Mouse (Mus musculus) olfactory bulb, adult 2 months (tissue): Measurements from ENCODE around the gene Dram1. TPM values are rescaled to one million over a fixed set of nuclear protein-coding genes. Genes with fewer than 3 reads are reported as not detected.

ENCODE experiments used
- H3K27ac ChIP-seq: fragments of 200-500 bp; 2 replicates; pipeline ENCODE4 v1.5.1; 2012; ENCODE audit warnings: low read depth, low read length; ENCODE audit not compliant: insufficient read depth
- H3K4me1 ChIP-seq: fragments of 200-500 bp; 2 replicates; pipeline ENCODE4 v1.6.1; 2012; ENCODE audit warnings: low read length; ENCODE audit not compliant: control insufficient read depth, insufficient read depth
- H3K4me3 ChIP-seq: fragments of 200-500 bp; 2 replicates; pipeline ENCODE4 v1.5.1; 2012; ENCODE audit warnings: mild to moderate bottlenecking, low read depth, low read length, moderate library complexity; ENCODE audit not compliant: insufficient read depth
- CTCF ChIP-seq: fragments of 200-500 bp; IDR thresholded peaks from 2 replicates; pipeline ENCODE4 v1.5.1; 2012; ENCODE audit warnings: low read depth, mild to moderate bottlenecking, low read length, moderate library complexity; ENCODE audit not compliant: insufficient read depth
- POLR2A ChIP-seq: fragments of 200-500 bp; IDR thresholded peaks from 2 replicates; pipeline ENCODE4 v1.6.1; 2012; ENCODE audit warnings: mild to moderate bottlenecking, low read depth, low read length, moderate library complexity; ENCODE audit not compliant: insufficient read depth
- WGBS: fragments of 180-500 bp; shearing (Covaris S2); methylation state at CpG from one replicate; pipeline ENCODE4 v1.1.7; 2018; 5-methylcytosine and 5-hydroxymethylcytosine counted together
- polyA plus RNA-seq: library from polyadenylated mRNA; stranded (reverse); fragments of >200 nt; gene quantifications from 2 replicates; pipeline ENCODE4 v1.2.4, GENCODE M21; 2012; ENCODE audit warnings: low replicate concordance; ENCODE audit not compliant: missing spikeins, insufficient read depth, insufficient read length

The Dram1 gene
- polyA plus RNA-seq, 1 experiment = not detected

DNA sequence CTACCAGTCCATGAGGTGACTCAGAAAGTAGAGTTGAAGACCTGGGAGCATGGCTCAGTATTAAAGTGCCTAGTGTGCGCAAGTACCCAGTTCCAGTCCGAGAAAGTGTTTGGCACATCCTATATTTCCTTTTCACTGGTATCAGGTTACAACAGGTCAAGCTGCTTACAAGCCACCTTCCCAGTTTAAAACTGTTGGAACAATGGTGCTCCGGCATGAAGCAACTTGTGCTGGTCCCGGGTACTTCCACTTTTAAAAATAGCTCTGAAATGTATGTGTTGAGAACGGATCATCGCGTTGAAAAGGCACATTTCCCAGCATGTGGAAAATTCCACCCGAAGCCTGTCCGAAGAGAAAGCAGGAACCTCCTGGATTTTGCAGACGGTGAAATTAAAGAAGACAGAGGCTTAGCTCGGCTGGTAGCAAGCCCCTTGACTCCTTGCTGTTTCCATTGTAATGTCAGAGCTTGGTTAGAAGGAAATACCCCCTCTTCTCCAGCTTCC lies 32.9 kb downstream of the Dram1 start:
- 49% methylated on average over 11 of the region's 11 CpGs for WGBS
- H3K4me1 ChIP-seq = peaks cover 3% of the 10 kb centered on the region; the same call in 1 of the 2 replicates
- H3K27ac ChIP-seq = no peak overlapping the region
- no peak overlapping the region for H3K4me3 ChIP-seq
- no peak for TF ChIP-seq POLR2A
- no peak for TF ChIP-seq CTCF

DNA sequence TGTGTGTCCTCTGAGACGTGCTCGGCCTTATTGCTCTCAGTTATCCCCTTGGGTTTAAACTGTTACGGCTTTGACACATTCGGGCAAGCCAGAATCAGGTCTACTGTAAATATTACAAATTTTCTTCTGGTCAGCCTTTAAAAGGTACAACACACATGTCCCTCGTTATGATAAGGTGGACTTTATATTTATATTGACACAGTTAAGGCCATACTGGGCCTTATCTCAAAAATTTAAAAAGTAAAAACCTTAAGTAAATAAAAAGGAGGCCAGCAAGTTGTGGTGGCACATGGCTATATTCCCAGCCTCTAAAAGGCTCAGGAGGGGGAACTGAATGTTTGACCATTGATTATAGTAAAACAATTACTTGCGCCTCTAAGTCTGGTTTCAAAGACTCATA lies 37.5 kb downstream of the Dram1 start:
- Histone ChIP-seq H3K4me1 (peaks cover 2% of the 10 kb centered on the region; the same call in 1 of the 2 replicates), H3K27ac (no peak overlapping the region), H3K4me3 (no peak overlapping the region)
- 93% methylated on average over 6 of the region's 6 CpGs for WGBS
- TF ChIP-seq CTCF (no peak), POLR2A (no peak)

DNA sequence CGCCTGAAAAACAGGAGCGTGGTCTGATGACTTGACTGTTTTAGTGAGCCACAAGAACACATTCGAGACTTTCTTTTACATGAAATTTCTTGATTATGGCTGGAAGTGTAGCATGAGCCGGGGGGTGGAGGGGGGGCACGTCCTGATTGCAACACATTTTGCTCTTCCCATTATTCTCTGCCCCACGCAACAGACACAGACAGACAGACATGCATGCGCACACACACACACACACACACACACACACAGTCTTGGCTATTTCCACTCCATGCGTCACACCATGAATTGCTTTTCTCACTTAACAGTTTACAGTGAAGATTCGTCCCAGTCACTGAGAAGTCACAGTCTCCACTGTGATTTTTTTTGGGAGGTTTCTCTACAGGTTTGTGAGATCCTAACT lies 38.2 kb downstream of the Dram1 start:
- no peak for TF ChIP-seq POLR2A
- no peak for TF ChIP-seq CTCF
- WGBS = 89% methylated on average over 9 of the region's 9 CpGs
- H3K4me1 ChIP-seq = no peaks in the 10 kb centered on the region
- H3K4me3 ChIP-seq = no peak overlapping the region
- no peak overlapping the region for H3K27ac ChIP-seq

DNA sequence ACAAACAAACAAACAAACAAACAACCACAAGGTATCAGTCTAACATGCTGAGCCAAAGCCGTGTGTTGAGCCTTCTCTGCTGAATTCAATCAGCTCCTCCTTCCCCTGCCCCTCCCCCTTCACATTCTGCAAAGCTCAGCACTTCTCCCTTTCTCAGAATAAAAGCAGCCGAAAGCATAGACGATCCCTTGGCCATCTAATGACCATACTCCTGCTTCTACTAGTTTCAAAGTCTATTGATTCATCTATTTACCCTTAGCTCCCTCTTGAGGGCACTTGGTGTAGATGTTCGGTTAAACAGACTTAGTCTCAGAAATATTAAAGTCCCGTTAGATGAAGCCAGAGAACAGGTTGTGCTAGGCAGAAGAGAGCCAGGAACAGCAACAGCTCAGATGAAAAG lies 48.2 kb downstream of the Dram1 start:
- 16% methylated on average over 5 of the region's 5 CpGs for WGBS
- Histone ChIP-seq H3K4me1 (no peaks in the 10 kb centered on the region), H3K27ac (no peak overlapping the region), H3K4me3 (no peak overlapping the region)
- TF ChIP-seq POLR2A = no peak
- no peak for TF ChIP-seq CTCF

GRCm38 (mm10) chr10:88328056-88328450 lies 50.8 kb downstream of the Dram1 start:
- 81% methylated on average over 4 of the region's 4 CpGs for WGBS
- Histone ChIP-seq H3K27ac (no peak overlapping the region), H3K4me1 (no peaks in the 10 kb centered on the region), H3K4me3 (no peak overlapping the region)
- TF ChIP-seq CTCF = no peak
- TF ChIP-seq POLR2A = no peak

DNA sequence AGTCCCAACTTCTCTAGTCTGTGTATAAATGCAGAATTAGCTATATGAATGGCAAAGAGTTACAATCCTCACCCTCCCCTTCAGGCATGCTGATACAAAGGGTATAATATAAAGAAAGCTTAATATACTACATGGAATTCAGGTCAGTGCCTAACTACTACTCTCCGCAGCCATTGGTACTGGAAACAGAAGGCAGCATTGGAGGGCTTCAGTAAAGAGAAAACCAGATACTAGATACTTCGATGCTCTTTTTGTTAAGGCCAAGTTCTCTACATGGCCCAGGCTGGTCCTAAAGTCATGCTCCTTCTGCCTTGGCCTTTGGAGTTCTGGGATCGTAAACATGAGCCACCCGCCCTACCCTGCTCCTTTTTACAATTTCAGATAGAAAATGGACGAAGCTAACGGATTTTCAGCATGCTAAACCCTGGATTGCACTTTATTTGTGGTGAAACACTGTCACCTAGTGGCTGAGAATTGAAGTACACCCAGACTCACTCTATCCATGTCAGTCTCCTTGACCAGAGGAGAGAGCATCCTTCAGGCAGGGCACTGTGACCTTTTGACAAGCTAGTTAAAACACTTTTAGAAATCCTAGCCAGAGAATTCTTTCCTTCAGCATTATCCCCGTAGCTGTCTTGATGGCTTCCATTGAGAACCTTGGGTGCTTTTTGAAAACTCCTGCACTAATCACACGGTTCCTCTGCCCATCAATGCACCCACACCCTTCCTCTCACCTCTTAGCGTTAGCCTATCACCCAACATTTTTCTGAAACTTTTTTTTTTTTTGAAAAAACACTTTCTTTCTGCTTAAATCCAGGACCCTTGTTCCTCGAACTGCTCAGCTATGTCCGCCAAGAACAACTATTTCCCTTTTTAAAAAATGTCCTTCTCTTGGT lies 51.5 kb downstream of the Dram1 start:
- Histone ChIP-seq H3K4me3 (no peak overlapping the region), H3K4me1 (no peaks in the 10 kb centered on the region), H3K27ac (no peak overlapping the region)
- 46% methylated on average over 11 of the region's 11 CpGs for WGBS
- no peak for TF ChIP-seq CTCF
- TF ChIP-seq POLR2A = no peak

GRCm38 (mm10) chr10:88321739-88322138 lies 57.1 kb downstream of the Dram1 start:
- H3K27ac ChIP-seq = no peak overlapping the region
- 87% methylated on average over 5 of the region's 5 CpGs for WGBS
- TF ChIP-seq CTCF = no peak
- TF ChIP-seq POLR2A = no peak
- no peak overlapping the region for H3K4me3 ChIP-seq
- H3K4me1 ChIP-seq = no peaks in the 10 kb centered on the region

GRCm38 (mm10) chr10:88320714-88321416 lies 58.0 kb downstream of the Dram1 start:
- Histone ChIP-seq H3K4me3 (no peak overlapping the region), H3K4me1 (no peaks in the 10 kb centered on the region), H3K27ac (no peak overlapping the region)
- TF ChIP-seq CTCF = no peak
- TF ChIP-seq POLR2A = no peak
- WGBS = 66% methylated on average over 12 of the region's 12 CpGs

DNA sequence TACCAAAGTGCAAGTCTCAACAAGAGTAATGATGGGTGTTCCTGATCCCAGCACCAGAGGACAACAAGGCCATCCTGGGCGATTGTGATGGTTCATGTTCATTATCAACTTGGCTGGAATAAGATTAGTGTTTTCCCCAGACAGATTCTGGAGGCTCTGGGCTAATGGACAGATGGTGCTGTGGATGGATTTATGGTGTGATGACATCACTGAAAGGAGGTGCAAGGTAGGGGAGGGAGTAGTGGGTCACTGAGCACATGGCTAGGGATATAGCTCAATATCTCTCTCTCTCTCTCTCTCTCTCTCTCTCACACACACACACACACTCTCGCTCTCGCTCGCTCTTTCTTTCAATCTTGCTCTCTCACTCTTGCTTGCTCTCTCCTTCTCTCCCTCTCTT lies 60.7 kb downstream of the Dram1 start:
- 89% methylated on average over 4 of the region's 4 CpGs for WGBS
- TF ChIP-seq POLR2A (no peak), CTCF (no peak)
- no peak overlapping the region for H3K27ac ChIP-seq
- no peak overlapping the region for H3K4me3 ChIP-seq
- no peaks in the 10 kb centered on the region for H3K4me1 ChIP-seq
